Mouse (Mus musculus) heart, adult 8-10 months (tissue): ENCODE data around the gene P2ry14. TPM values are rescaled to one million over a fixed set of nuclear protein-coding genes. Genes with fewer than 3 reads are reported as not detected.

Experiments used
- DNase-seq: peaks from one replicate; pipeline ENCODE4 v3.0.0; 2022; ENCODE audit warnings: low spot score
- total RNA-seq, 4 experiments: library from RNA; stranded (reverse); gene quantifications; 2 replicates each; pipeline ENCODE4 v1.2.4; 2022

Gene P2ry14
- total RNA-seq: 1 to 10 TPM; 2.0 to 4.6 (median 2.9) TPM

GRCm38 (mm10) chr3:59153424-59153823 lies at the start of gene P2ry14:
Gene P2ry14, minus strand, starts transcription at chr3:59153618.
- DNase-seq: no peak

GRCm38 (mm10) chr3:59197329-59197948 lies 44.0 kb upstream of the P2ry14 start:
- DNase-seq: no peak

GRCm38 (mm10) chr3:59194938-59195337 lies 41.5 kb upstream of the P2ry14 start, which contains the start of gene Gpr87:
Gene Gpr87, minus strand, starts transcription at chr3:59195104.
- no peak for DNase-seq

- DNase-seq: no peak
Observed at GRCm38 (mm10) chr3:59194099-59194498, 40.7 kb upstream of the P2ry14 start.

GRCm38 (mm10) chr3:59191674-59192073 lies 38.3 kb upstream of the P2ry14 start:
- DNase-seq: no peak

GRCm38 (mm10) chr3:59187336-59187735 lies 33.9 kb upstream of the P2ry14 start:
- no peak for DNase-seq

GRCm38 (mm10) chr3:59185662-59186061 lies 32.2 kb upstream of the P2ry14 start:
- DNase-seq: no peak

GRCm38 (mm10) chr3:59182129-59182528 lies 28.7 kb upstream of the P2ry14 start:
- no peak for DNase-seq

- DNase-seq: no peak
Observed at GRCm38 (mm10) chr3:59181134-59181533, 27.7 kb upstream of the P2ry14 start.

- no peak for DNase-seq
Observed at GRCm38 (mm10) chr3:59176871-59177270, 23.5 kb upstream of the P2ry14 start.

GRCm38 (mm10) chr3:59175234-59175633 lies 21.8 kb upstream of the P2ry14 start:
- DNase-seq: peak; percentile 42

GRCm38 (mm10) chr3:59174426-59175154 lies 21.2 kb upstream of the P2ry14 start:
- no peak for DNase-seq

- DNase-seq: no peak
Observed at GRCm38 (mm10) chr3:59169921-59170627, 16.7 kb upstream of the P2ry14 start.

GRCm38 (mm10) chr3:59169215-59169614 lies 15.8 kb upstream of the P2ry14 start:
- no peak for DNase-seq

GRCm38 (mm10) chr3:59168476-59168875 lies 15.1 kb upstream of the P2ry14 start:
- no peak for DNase-seq

GRCm38 (mm10) chr3:59167417-59168054 lies 14.1 kb upstream of the P2ry14 start:
- no peak for DNase-seq

- DNase-seq: no peak
Observed at GRCm38 (mm10) chr3:59160465-59160864, 7.0 kb upstream of the P2ry14 start.

- no peak for DNase-seq
Observed at GRCm38 (mm10) chr3:59157048-59157447, 3.6 kb upstream of the P2ry14 start.

- DNase-seq: no peak
Observed at GRCm38 (mm10) chr3:59155404-59155803, 2.0 kb upstream of the P2ry14 start.

GRCm38 (mm10) chr3:59154888-59155287 lies 1.5 kb upstream of the P2ry14 start:
- DNase-seq: no peak

- DNase-seq: no peak
Observed at GRCm38 (mm10) chr3:59150624-59151023, 2.8 kb downstream of the P2ry14 start.

GRCm38 (mm10) chr3:59149646-59150045 lies 3.8 kb downstream of the P2ry14 start:
- no peak for DNase-seq
